Mouse (Mus musculus): ENCODE data around the gene Prss40.
"Not testable (repeated sequence)": the region's sequence is repeated elsewhere in the genome, so short reads cannot be mapped to it uniquely, and the experiment has no call there.

DNA sequence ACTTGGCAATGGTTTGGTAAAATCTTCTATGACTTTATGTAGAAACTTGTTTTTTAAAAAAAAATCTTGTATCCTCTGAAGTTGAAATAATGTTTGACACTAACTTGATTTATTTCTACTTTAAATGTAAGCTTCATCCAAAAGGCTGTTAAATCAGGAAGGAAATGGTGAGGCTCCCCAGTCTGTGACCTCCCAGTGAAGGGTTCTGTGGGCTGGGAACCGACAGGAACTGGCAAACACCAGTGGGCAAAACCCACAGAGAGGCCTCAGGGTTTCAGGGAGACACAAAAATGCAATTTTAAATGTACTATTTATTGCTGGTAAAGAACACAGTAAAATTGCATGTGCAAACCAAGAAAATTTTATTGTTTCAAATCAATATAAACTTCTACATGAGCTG lies 42.9 kb downstream of the Prss40 start:
- TF ChIP-seq CTCF, POLR2A (IDR thresholded peaks at IDR 0.05; ENCODE audit: insufficient read depth, low read depth, low read length): not testable (repeated sequence)

Data from olfactory bulb, adult 2 months (tissue).